8 mouse cellular contexts compared by ENCODE assay signal in genomic region chr15:79455106-79455810, GRCm38 (mm10). TPM values are rescaled to one million over a fixed set of nuclear protein-coding genes. Genes with fewer than 3 reads are reported as not detected.
DNase-seq lines count a peak whose midpoint lies in the region; ATAC-seq lines count a peak whose summit lies in the region.

Gene Csnk1e (minus strand): TSS chr15:79455566.

- H3K4me1 ChIP-seq in embryonic facial prominence, embryonic 11.5 days (ENCODE audit: control insufficient read depth, insufficient read depth, low read length) = no peaks in the 10 kb centered on the region
- peaks cover 29% of the 10 kb centered on the region for H3K4me1 ChIP-seq in heart, embryonic 10.5 days
- peaks cover 11% of the 10 kb centered on the region; the same call in 1 of the 2 replicates for H3K4me1 ChIP-seq in kidney, embryonic 14.5 days (ENCODE audit: control insufficient read depth, insufficient read depth, low read length)
- peaks cover 3% of the 10 kb centered on the region; the same call in 1 of the 2 replicates for H3K4me1 ChIP-seq in liver, embryonic 11.5 days (replicated peaks; ENCODE audit: control insufficient read depth, insufficient read depth, low read length)

- peak within 1 kb of the TSS; percentile 30 for H3K4me3 ChIP-seq in embryonic facial prominence, embryonic 11.5 days (ENCODE audit: low read depth, low read length)
- H3K4me3 ChIP-seq in heart, embryonic 10.5 days = peak within 1 kb of the TSS; percentile 52
- peak within 1 kb of the TSS; percentile 27 for H3K4me3 ChIP-seq in kidney, embryonic 14.5 days (ENCODE audit: low read length)
- peak within 1 kb of the TSS; percentile 41 for H3K4me3 ChIP-seq in liver, embryonic 11.5 days (ENCODE audit: low read depth, low read length)

- H3K36me3 ChIP-seq in embryonic facial prominence, embryonic 11.5 days (replicated peaks; ENCODE audit: control insufficient read depth, insufficient read depth, low read depth, low read length) = no peaks in the 10 kb centered on the region
- H3K36me3 ChIP-seq in heart, embryonic 10.5 days = no peaks in the 10 kb centered on the region
- no peaks in the 10 kb centered on the region for H3K36me3 ChIP-seq in kidney, embryonic 14.5 days (ENCODE audit: control insufficient read depth, insufficient read depth, low read length)
- H3K36me3 ChIP-seq in liver, embryonic 11.5 days (ENCODE audit: control insufficient read depth, insufficient read depth, low read length) = no peaks in the 10 kb centered on the region

- H3K9ac ChIP-seq in embryonic facial prominence, embryonic 11.5 days (replicated peaks; ENCODE audit: low read length) = peak within 1 kb of the TSS; percentile 26; the same call in 1 of the 2 replicates
- H3K9ac ChIP-seq in kidney, embryonic 14.5 days (ENCODE audit: low read depth, low read length) = 0 out of 2 replicates have a peak within 1 kb of the TSS, but pooled peaks have one; percentile 47
- peak within 1 kb of the TSS; percentile 47 for H3K9ac ChIP-seq in liver, embryonic 11.5 days (ENCODE audit: low read depth, low read length)

- 2% methylated on average over 24 of the region's 24 CpGs for WGBS in embryonic facial prominence, embryonic 11.5 days
- 4% methylated on average over 24 of the region's 24 CpGs for WGBS in heart, embryonic 10.5 days
- 2% methylated on average over 24 of the region's 24 CpGs for WGBS in kidney, embryonic 14.5 days
- WGBS in liver, embryonic 11.5 days = 5% methylated on average over 24 of the region's 24 CpGs

- no peaks in the 10 kb centered on the region for H3K27me3 ChIP-seq in embryonic facial prominence, embryonic 11.5 days (ENCODE audit: control insufficient read depth, insufficient read depth, low read length)
- peaks cover 21% of the 10 kb centered on the region; the same call in 1 of the 2 replicates for H3K27me3 ChIP-seq in heart, embryonic 10.5 days (ENCODE audit: insufficient read depth, poor library complexity, severe bottlenecking)
- H3K27me3 ChIP-seq in kidney, embryonic 14.5 days (ENCODE audit: control insufficient read depth, insufficient read depth, low read length) = no peaks in the 10 kb centered on the region
- H3K27me3 ChIP-seq in liver, embryonic 11.5 days (replicated peaks; ENCODE audit: control insufficient read depth, insufficient read depth, low read length) = no peaks in the 10 kb centered on the region; the same call in 1 of the 2 replicates

- H3K27ac ChIP-seq in embryonic facial prominence, embryonic 11.5 days (replicated peaks; ENCODE audit: low read depth, low read length) = no peak within 1 kb of the TSS
- peak within 1 kb of the TSS; percentile 70 for H3K27ac ChIP-seq in heart, embryonic 10.5 days
- no peak within 1 kb of the TSS for H3K27ac ChIP-seq in kidney, embryonic 14.5 days (ENCODE audit: low read depth, low read length)
- no peak within 1 kb of the TSS for H3K27ac ChIP-seq in liver, embryonic 11.5 days (ENCODE audit: low read depth, low read length)

- H3K9me3 ChIP-seq in embryonic facial prominence, embryonic 11.5 days (replicated peaks; ENCODE audit: control insufficient read depth, low read length) = no peaks in the 10 kb centered on the region
- H3K9me3 ChIP-seq in heart, embryonic 10.5 days = no peaks in the 10 kb centered on the region
- H3K9me3 ChIP-seq in kidney, embryonic 14.5 days (ENCODE audit: control insufficient read depth, low read length) = no peaks in the 10 kb centered on the region
- H3K9me3 ChIP-seq in liver, embryonic 11.5 days (ENCODE audit: control insufficient read depth, low read length) = no peaks in the 10 kb centered on the region

- peak; percentile 72; the same call in 1 of the 2 replicates for ATAC-seq in embryonic facial prominence, embryonic 11.5 days (replicated peaks; ENCODE audit: insufficient number of reproducible peaks, low FRiP score, low TSS enrichment, low read depth)
- ATAC-seq in kidney, embryonic 14.5 days (ENCODE audit: low FRiP score, low TSS enrichment) = peak; percentile 91
- ATAC-seq in liver, embryonic 11.5 days (replicated peaks; ENCODE audit: low FRiP score) = peak; percentile 81
- peak; percentile 53 for ATAC-seq in monocyte, adult 5-6 weeks (replicated peaks; ENCODE audit: insufficient number of reproducible peaks, low FRiP score, low TSS enrichment, poor library complexity, severe bottlenecking)

- peak; percentile 58 for DNase-seq in 416B (ENCODE audit: low read depth)
- peak; percentile 92 for DNase-seq in Muller cell, postnatal 12 days (ENCODE audit: inconsistent ontology term)
- peak; percentile 76 for DNase-seq in embryonic facial prominence, embryonic 11.5 days (ENCODE audit: low spot score)
- DNase-seq in heart, embryonic 10.5 days (ENCODE audit: low spot score) = peak; percentile 89
- peak; percentile 73 for DNase-seq in liver, embryonic 11.5 days (ENCODE audit: low spot score)
- DNase-seq in urinary bladder, postnatal 14 days (ENCODE audit: low spot score) = peak; percentile 79

- H3K4me2 ChIP-seq in embryonic facial prominence, embryonic 11.5 days (ENCODE audit: low read depth, low read length) = peak within 1 kb of the TSS; percentile 68
- peak within 1 kb of the TSS; percentile 74 for H3K4me2 ChIP-seq in kidney, embryonic 14.5 days (replicated peaks; ENCODE audit: low read depth, low read length)
- peak within 1 kb of the TSS; percentile 76 for H3K4me2 ChIP-seq in liver, embryonic 11.5 days

RNA-seq across cellular contexts. Expression of gene Csnk1e, which starts in this region (rescaled TPM):
- polyA plus RNA-seq in embryonic facial prominence, embryonic 11.5 days (2014; fragmentation: Nextera tagmentation; extraction: Ambion mirVana) = 108 and 109 TPM in 2 replicates
- 87.9 and 102 TPM in 2 replicates for polyA plus RNA-seq in heart, embryonic 10.5 days (2016; fragmentation: Nextera tagmentation; extraction: Ambion mirVana)
- polyA plus RNA-seq in kidney, embryonic 14.5 days (2014; fragmentation: Nextera tagmentation; extraction: Ambion mirVana) = 88.8 and 107 TPM in 2 replicates
- 39.2 and 42.5 TPM in 2 replicates for polyA plus RNA-seq in liver, embryonic 11.5 days (2014; fragmentation: Nextera tagmentation; extraction: Ambion mirVana)
- 40.4 to 66.9 TPM (median 49.9 TPM) in 3 replicates for total RNA-seq in monocyte, adult 5-6 weeks (2017)
